Mouse (Mus musculus) small intestine, adult 2 months (tissue): ENCODE data around the gene Map3k13.

ENCODE experiments used
- CTCF ChIP-seq: fragments of 200-500 bp; IDR thresholded peaks from 2 replicates; pipeline ENCODE4 v1.5.1; 2012; ENCODE audit warnings: low read depth, mild to moderate bottlenecking, control low read depth, inconsistent platforms, low read length, moderate library complexity, mixed read lengths; ENCODE audit not compliant: insufficient replicate concordance, insufficient read length; ENCODE audit errors: extremely low read depth
- POLR2A ChIP-seq: fragments of 200-500 bp; IDR thresholded peaks from 2 replicates; pipeline ENCODE4 v1.6.1; 2012; ENCODE audit warnings: low read depth, mild to moderate bottlenecking, control low read depth, inconsistent platforms, low read length, moderate library complexity

- no peak for TF ChIP-seq POLR2A
- no peak for TF ChIP-seq CTCF
Measured at GRCm38 (mm10) chr16:21845800-21846671, 51.9 kb downstream of the Map3k13 start.
